Mouse (Mus musculus): ENCODE results near the gene Nat8f2.
A peak's percentile ranks its signal among the peaks of the same experiment; 100 is the strongest.
"Not testable (repeated sequence)": the region's sequence is repeated elsewhere in the genome, so short reads cannot be mapped to it uniquely, and the experiment has no call there.

Gene Nat8f2

GRCm38 (mm10) chr6:85864900-85865639 lies 3.9 kb downstream of the Nat8f2 start:
- DNase-seq (ENCODE audit: low read depth, low spot score): not testable (repeated sequence)

DNA sequence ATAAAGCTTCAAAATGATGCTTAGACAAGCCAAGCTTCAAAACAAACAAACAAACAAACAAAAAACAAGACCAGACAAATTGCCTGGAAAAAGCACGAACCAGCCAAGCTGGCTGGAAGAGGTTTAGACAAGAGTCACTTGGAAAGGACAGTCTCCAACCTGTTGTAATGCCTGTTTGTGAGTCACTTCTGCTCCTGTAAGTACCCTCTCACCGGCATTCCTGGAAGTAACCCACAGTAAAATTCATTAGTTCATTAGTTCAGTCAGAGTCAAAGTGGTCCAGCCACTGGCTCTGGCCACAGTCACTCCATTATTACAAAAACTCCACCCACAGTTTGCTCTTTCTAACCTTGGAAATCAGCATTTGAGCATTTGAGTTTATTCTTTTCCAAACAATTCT lies 5.1 kb downstream of the Nat8f2 start:
- DNase-seq (ENCODE audit: low read depth, low spot score): no peak

DNA sequence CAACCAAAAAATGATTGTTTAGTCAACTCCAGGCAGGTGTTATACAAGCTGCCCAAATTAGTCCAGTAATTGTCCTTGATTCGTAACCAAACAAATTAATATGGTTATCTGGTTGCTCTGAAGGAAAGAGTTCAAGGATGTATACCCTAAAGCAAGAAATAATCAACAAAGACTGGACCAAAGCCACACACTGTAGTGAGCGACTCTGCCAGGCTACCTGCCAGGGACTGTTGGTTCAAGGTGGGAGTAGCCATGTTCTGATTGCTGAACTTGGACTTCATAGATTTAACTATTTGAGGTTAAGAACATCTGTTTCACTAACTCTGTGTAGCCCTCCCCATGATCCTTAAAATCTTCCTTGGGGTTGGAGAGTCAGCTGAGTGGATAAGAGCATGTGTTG lies 5.8 kb downstream of the Nat8f2 start:
- no peak for DNase-seq (ENCODE audit: low read depth, low spot score)

DNA sequence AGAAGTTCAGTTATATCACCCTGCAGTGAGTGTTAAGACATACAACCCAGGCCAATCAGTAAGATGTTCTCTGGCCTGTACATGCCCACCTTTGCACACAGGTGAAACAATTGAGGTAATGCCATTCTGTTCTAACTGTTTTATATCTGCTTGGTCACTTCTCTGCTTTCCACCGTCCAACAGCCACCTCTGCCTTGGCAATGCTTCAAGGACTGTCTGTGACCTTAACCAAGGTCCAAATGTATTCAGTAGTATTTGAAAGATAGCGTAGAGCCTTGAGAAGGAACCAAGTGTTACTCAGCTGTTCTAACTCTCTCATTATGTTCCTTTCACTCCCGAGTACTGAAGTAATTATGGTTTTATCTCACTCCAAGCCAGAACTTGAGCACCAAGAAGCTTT lies 6.4 kb downstream of the Nat8f2 start:
- DNase-seq (ENCODE audit: low read depth, low spot score): no peak

DNA sequence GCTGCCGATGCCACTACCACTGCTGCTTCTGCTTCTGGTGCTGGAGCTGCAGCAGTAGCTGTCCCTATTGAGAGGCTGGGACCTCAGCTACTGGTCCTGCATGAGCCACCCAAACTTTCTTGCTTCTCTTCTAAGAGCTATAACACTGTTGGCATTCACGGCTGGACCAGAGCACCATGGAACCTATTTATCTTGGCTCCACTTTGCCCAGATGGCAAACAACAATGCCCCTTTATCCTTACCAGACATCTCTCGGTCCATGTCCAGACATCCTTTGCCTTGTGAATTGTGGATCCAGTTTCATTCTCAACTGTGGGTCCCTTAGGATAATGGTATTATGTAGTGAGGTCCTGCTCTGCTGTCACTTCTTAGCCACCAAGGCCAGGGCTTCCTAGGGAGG lies 7.7 kb downstream of the Nat8f2 start:
- no peak for DNase-seq (ENCODE audit: low read depth, low spot score)

DNA sequence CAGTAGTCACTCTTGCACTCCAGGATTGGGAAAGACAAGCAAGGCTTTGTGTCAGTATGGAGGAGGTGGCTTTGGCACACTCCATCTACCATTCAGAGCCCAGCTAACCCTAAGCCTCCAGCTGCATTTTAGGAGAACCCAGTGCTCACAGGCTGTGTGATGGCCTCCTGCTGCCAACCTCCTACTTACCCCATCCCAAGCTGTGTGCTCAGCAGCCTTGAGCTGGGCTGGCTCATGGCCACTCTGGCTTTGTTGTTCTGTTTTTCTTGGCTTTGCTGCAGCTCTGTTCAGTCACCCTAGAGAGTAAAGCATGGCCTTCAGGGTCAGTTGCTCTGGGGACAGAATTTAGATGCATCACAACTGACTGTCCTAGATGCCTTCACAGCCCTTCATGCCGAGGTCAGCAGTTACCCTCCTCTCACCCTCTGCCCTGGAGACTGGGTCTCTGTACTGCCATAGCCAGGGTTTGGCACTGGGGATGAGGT lies 12.7 kb downstream of the Nat8f2 start:
- DNase-seq (ENCODE audit: low read depth, low spot score): no peak

DNA sequence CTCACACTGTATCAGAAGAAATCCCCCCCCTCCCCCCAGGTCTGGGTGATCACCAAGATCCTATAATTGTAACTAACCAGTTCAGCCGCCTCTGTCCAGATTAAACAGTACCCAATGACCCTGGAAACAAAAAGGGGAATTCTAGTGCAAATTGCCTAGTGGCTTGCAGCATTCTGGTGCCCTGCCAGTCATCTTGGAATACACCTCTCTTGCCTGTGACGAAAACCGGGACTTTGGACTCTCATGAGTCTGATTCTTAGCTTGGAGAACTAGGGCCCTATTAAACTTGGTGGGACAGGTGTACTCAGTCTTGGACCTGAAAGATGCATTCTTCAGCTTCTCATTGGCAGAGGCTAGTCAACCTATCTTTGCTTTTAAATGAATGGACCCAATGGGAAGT lies 15.5 kb downstream of the Nat8f2 start:
- DNase-seq (ENCODE audit: low read depth, low spot score): no peak

GRCm38 (mm10) chr6:85851062-85851773 lies 17.7 kb downstream of the Nat8f2 start:
- no peak for DNase-seq (ENCODE audit: low read depth, low spot score)

DNA sequence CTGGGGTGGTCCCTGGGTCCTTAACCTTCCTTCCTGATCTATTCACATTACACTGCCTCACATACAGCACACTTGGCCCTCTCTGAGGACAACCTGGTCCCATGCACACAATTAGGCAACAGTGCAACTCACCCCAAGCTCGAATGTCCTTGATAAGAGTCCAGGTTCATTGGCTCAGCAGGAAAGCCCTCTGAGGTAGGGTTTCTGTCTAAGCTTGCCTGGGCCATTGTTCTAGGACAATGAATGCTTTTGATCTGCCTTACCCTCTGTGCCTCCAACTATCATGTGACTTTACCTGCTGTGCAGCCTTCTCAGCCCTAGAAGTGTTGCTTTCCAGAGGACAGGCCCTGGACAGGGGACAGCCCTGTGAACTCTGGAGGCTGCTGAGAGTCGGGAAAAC lies 19.7 kb downstream of the Nat8f2 start:
- DNase-seq (ENCODE audit: low read depth, low spot score): peak; percentile 81

DNA sequence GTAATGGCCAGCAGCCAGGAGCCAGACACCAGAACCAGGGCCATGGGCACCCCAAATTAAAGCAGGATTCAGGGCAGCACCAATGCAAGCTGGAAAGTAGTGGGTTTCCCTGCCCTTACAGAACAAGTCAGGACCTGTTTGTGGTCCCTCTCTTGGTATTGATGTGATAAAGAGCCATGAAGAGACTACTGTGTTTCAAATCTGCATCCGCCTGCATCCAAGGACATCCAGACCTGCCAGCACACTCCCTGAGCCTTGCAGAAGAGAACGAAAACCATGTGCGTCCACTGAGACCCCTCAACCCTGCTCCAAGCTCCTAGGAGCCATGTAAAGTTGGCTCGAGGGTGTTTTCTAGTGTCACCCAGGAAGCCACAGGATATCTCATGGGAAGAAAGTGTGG lies 20.8 kb downstream of the Nat8f2 start:
- peak; percentile 51 for DNase-seq (ENCODE audit: low read depth, low spot score)

DNA sequence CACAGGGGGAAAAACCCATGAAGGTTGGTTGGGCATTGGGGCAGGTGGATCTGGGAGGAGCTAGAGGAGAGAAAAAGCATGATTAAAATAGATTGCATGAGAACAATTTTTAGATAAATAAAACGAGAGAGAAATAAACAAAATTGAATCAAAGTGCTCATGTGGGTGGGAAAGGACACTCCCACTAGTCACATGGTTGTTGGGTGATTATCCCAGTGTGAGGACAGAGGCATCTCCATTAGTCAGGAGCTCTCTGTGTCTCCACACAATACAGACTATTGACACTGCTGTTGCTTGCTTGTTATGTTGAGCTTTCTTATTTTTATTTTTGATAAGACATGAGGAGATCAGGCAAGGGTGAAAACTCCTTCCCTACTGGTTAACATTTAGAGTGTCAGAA lies 22.0 kb downstream of the Nat8f2 start:
- DNase-seq (ENCODE audit: low read depth, low spot score): no peak

DNA sequence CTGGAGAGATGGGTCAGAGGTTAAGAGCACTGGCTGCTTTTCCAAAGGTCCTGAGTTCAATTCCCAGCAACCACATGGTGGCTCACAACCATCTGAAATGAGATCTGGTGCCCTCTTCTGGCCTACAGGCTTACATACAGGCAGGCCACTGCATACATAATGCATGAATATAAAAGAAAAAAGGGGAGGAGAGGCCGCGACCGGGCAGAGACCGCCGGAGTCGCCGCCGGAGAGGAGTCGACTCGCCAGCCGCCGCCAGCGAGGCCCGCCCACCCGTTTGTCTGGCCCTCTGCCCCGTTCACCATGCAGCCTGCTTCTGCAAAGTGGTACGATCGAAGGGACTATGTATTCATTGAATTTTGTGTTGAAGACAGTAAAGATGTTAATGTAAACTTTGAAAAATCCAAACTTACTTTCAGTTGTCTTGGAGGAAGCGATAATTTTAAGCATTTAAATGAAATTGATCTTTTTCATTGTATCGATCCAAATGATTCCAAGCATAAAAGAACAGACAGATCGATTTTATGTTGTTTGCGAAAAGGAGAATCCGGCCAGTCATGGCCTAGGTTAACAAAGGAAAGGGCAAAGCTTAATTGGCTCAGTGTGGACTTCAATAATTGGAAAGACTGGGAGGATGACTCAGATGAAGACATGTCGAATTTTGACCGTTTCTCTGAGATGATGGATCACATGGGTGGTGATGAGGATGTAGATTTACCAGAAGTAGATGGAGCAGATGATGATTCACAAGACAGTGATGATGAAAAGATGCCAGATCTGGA lies 25.1 kb downstream of the Nat8f2 start:
- peak; percentile 77 for DNase-seq (ENCODE audit: low read depth, low spot score)

DNA sequence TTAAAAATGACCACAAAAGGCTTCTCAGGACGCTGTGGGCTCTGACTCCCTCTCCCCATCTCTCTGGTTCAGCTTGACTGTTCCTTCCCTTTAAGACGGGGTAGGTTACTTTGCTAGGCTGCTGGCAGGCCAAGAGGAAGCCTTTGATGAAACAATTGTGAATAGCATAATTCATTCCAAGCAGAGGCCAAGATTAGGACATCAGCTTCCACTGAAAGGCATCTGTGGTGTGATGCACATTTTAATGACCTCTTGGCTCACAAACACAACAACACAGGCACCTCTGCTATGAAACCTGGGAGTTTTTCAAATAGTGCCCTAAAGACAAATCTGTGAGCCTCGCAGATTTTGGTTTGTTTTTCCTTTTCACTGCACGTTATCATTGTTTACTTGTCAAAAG lies 29.0 kb downstream of the Nat8f2 start:
- DNase-seq (ENCODE audit: low read depth, low spot score): no peak

DNA sequence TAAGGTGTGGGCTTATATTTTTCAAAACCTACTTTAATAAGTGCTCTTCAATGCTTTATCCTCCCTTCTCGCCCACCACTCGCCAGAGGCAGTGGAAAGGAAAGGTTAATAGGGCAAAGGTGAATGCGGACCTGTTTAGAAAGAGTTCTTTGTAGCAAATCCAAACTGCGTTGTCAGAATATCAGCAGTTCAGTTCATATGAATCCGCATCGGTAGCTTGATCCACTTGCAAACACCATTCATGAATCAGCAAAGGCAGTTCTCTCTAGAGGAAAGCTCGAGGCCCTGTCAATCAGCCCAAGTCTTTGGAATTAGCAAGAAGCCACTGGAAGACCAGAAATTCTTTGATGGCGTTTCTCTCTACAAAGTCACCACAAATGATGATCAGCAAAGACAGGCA lies 30.3 kb downstream of the Nat8f2 start:
- DNase-seq (ENCODE audit: low read depth, low spot score): no peak

- DNase-seq (ENCODE audit: low read depth, low spot score): not testable (repeated sequence)
Observed at GRCm38 (mm10) chr6:85837307-85837706, 31.7 kb downstream of the Nat8f2 start.

DNA sequence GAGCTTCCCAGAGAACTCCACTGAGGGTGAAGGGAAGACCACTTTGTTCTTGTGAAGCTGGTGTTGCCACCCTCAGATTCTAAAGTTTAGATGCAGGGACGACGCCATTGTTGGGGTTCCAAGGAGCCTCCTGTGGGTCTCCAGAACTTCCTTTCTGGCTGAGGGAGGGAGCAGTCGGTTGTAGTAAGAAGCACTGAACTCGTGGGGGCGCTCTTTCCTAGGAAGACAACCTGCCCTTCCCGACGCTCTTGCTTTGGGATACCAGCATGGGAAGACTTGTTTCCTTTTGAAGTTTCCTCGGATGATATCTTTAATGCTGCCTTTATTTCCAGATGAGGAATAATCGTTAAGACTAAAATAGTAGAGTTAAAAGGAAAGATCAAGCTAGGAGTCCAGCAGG lies 32.1 kb downstream of the Nat8f2 start:
- not testable (repeated sequence) for DNase-seq (ENCODE audit: low read depth, low spot score)

DNA sequence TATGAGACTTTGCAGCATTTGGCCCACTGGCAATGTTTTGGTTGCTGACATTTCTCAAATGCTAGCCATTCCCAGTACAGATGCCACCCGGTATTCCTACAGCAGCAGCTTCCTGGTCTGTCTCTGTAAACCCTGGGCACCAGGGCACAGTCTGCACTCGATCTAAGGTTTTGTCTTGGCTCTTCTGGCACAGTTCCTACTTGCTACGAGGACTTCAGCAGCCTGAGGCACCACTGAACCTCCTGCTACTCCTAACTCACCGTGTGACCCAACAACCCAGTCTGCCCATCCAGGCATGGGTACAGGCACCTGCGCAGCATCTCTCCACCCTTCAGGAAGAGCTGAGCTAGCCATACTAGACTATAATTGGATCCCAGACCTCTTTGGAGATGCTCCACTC lies 32.9 kb downstream of the Nat8f2 start:
- DNase-seq (ENCODE audit: low read depth, low spot score): not testable (repeated sequence)

- not testable (repeated sequence) for DNase-seq (ENCODE audit: low read depth, low spot score)
Observed at GRCm38 (mm10) chr6:85835104-85835503, 33.9 kb downstream of the Nat8f2 start.

DNA sequence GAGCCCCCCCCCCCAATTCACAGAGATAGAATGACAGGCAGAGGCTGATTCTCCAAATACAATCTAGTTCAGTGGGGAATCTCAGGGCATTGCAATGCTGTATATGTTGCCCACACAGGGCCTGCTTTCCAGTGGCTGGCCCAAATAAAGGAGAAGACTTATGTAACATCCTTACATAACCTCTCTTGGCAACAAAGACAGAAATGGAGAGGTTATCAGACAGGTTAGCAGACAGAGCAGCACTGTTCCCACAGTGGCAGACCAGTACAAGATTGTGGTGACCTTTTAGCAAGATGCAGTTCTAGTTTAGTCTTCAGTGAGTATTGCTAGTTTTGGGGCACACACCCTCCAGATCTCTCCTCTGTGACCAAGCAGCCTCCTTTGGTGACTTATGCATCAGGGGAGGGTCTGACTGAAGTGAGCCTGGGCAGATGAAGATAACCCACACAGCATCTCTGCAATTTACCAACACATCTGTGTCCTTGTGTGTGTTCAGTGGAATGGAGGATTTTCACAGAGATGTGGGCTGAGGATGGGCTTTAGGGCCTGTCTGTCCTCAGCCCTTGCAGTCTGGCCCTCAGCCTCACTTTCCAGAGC lies 34.4 kb downstream of the Nat8f2 start:
- DNase-seq (ENCODE audit: low read depth, low spot score): not testable (repeated sequence)

DNA sequence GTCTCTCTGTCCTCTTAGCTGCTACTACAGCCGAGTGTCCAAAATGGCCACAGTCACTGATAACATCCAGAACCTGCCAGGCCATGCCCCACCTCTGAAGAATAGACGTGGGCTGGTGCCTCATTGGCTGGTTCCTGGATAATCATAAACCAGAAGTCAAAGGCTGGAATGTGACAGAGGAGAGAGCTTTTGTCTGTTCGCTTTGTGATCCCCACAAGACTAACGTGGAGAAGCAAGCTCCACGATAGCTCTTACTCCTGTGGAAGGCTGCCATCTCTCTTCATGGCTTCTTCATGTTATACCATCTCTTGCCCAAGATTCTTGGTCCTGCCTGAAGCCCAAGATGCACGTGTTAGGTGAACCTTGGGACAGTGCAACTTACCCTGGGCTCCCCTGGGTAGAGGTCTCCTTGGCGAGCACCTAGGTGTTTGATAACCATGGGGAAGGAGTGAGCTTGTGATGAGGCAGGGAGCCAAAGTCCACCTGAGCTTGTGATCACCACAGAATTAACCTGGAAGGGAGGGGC lies 37.1 kb downstream of the Nat8f2 start, which contains the start of gene Nat8:
TSS of gene Nat8 (minus strand) at position 287 of the 526 bp plus-strand sequence.
- no peak for DNase-seq (ENCODE audit: low read depth, low spot score)

GRCm38 (mm10) chr6:85829462-85829861 lies 39.5 kb downstream of the Nat8f2 start:
- DNase-seq (ENCODE audit: low read depth, low spot score): no peak

- DNase-seq (ENCODE audit: low read depth, low spot score): peak; percentile 1
Observed at GRCm38 (mm10) chr6:85825886-85826285, 43.1 kb downstream of the Nat8f2 start.
